Mouse (Mus musculus) brain, embryonic 18.5 days (tissue): Measurements from ENCODE around the gene Mybphl.

ENCODE experiments used
- DNase-seq: peaks from one replicate; pipeline ENCODE4 v3.0.0-alpha.2; 2012; ENCODE audit warnings: low read depth, low spot score

Gene Mybphl

DNA sequence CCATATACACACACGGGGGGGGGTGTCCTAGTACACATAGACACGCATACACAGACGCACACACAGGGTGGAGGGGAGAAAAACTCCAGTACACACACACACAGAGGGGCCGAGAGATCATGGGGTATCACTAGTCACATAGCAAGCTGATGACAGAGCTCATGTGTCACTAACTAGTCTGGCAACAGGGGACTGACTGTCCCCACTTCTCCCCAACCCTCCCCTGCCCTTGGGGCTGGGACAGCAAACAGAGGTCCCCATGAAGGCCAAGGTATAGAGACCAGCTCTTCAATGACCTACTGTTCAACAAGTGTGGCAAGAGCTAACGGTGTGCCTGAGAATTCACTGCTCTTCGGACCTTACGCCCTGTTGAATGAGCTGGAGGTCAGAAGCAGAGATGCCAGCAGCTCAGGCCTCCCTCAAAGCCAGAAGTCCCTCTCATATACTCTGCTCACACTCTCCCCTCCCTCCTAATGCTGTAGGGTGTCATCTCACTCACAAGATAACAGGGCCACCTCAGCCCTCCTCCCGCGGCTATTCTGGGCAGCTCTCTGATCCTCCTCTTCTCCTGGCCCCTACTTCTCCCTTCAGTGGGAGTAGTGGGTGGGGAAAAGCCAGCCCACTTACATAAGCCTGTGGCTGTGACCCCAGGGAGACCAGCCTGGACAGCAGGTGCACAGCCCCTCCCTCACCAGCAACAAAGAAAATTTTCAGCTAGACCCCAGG is at the start of gene Mybphl:
TSS of gene Mybphl (plus strand) at position 642 of the 726 bp plus-strand sequence.
- no peak for DNase-seq

DNA sequence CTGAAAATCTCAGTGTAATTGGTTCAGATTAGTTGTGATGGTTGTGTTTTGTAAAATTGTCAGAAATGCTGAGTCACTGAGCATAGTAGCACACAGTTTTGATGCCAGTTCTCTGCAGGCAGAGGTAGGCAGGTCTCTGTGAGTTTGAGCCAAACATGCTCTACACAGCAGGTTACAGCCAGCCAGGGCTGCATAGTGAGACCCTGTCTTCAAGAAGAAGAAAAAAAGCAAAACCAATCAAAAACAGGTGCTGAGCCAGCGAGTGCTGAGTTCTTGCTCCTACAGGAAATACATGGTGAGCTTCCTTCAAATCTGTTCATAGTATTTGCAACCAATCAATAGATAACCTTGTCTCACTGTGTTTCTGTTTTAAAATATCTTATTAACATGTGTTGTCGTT is 46.2 kb upstream of the Mybphl start:
- no peak for DNase-seq

DNA sequence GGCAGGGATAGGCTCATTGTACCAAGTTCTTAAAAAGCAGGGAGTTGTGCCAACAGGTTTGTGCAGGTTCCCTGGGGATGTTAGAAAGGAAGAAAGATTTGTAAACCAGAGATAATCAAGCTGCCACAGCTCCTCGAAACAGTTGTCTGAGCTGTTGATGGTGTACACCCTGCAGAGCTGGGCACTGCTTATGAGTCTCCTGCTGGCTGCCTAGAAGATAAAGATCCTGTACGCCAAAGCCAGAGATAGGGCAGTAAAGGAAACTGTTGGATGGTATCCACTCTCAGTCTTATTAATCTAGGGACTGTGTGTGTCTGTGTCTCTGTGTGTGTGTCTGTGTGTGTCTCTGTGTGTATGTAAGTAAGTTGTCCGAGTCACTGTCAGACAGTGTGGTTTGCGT is 43.0 kb upstream of the Mybphl start:
- no peak for DNase-seq

DNA sequence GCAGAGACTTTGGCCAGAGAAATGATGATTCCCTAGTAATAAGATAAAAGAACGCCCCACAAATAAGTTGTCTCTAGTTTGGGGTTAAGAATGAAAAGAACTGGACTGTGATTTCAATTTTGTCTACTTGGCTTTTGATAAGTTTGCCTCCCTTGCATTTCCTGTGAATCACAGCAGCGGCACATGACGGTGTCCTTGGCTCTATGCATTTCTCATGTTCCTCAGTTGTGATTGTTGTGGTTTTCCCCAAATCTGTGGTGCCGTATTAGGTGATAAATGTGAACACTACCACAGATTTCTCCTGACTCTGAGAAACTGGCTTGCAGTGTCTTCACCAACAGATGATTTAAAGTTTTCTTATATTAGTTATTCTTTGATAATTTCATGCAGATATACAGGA is 42.6 kb upstream of the Mybphl start:
- no peak for DNase-seq

DNA sequence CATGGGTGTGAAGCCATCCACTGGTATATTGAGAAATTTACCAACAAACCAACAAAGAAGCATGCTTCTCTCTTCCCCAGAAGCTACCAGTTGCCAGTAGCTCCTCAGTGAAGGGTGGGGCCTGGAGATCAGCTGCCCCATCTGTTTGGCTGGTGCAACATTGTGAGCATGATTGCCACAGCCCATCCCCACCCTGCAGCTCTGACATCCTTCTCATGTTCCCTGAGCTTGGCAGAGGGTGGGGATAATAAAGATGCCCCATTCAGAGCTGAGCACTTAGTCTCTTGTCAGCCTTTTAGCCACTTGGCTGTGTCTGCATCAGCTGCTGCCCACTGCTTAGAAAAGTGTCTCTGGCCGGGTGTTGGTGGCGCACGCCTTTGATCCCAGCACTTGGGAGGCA is 41.7 kb upstream of the Mybphl start:
- no peak for DNase-seq

DNA sequence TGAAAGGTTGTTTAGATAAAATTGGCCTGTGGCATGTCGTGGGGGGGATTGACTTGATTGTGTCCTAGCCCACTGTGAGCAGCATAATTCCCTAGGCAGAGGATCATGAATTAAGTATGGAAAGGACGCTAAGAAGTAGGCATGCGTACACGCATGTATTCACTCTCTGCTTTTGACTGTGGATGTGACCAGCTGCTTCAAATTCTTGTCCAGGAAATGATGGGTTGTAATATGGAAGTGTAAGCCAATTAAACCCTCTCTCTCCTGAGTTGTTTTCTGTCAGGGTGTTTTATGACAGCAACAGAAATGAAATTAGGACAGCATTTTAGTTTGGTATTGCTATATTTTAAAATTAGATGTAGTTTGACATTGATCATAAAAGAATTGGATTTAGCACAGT is 39.9 kb upstream of the Mybphl start:
- DNase-seq = peak; percentile 24

DNA sequence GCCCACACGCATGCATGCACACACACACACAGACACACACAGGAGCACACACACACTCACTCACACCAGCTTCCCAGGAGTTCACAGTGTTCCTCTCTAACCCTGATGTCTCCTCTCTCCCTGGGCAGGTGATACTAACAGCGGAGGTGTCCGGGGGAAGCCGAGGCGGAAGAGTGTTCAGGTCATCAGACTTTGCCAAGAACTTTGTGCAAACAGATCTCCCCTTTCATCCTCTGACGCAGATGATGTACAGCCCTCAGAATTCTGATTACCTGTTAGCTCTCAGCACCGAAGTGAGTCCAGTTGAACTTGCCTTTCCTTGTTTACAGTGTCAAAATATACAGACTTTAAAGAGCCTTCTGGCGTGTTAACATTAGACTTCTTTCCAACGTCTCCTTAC is 39.2 kb upstream of the Mybphl start:
- no peak for DNase-seq

DNA sequence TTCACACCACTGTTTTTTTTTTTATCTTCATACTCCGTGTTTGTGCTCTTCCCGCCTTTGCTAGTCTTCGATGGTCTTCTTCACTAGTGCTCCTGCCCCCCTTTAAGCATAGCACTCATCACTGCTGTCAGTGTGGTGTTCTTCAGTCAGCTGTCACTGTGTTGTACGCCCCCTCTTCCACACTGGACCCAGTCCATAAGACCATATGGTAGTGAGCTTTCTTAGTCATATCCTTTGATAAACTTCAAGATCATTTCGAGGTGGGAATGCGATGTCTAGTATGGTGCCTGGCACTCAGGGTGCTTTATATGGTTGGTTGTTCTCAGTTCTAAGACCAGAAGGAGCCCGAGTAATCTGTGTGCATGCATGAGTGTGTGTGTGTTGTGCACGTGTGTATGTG is 37.4 kb upstream of the Mybphl start:
- DNase-seq = peak; percentile 36

DNA sequence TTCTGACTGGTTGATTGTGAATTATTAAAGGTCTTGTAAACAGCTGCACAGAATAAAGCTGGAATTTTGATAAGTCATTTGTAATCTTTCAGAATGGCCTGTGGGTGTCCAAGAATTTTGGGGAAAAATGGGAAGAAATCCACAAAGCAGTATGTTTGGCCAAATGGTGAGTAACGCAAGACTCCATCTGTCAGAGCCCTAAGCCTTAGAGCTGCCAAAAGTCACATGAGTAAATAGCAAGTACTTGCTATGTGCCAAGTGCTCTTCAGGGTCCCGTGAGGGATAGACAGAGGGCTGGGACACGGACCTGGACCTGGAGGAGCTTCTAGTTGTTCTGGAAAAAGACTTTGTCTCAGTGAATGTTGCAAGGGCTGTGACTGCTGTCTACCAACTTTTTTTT is 36.8 kb upstream of the Mybphl start:
- no peak for DNase-seq

DNA sequence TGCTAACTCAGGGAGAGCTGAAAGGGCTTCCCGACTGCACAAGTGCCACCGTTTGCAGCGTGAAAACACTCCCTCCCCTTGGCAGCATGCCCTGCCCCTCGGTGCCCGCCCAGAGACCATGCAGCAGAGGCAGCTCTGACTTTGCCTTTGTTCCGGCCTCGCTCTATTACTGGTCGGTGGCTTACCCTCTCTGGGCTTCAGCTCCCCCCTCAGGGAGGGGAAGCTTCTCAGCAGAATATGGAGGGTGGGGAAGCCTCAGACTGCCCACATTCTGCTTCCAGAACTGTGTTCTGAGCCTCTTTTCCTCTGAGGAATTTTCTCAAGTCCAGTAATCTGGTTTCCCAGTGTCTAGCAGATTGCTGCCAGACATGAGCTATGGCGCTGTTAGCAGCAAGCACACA is 36.3 kb upstream of the Mybphl start:
- DNase-seq = peak; percentile 28

DNA sequence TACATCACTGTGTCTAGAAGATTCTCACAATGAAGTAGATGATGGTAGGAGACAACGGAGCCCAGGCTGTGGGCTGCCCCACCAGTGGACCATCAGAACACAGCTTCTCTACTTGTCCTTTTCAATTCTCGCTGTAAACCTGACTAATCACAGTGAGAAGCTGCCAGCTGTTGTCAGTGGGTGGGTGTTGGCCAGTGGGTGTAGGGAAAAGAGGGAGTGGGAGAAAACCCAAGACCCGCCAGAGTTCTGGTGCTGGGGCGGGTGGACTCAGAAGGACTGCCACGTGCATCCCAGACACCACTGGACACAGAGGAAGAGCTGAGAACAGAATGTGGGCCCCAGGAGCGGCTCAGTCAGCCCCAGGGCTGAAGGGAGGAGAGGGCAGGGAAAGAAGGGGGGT is 33.9 kb upstream of the Mybphl start:
- no peak for DNase-seq

DNA sequence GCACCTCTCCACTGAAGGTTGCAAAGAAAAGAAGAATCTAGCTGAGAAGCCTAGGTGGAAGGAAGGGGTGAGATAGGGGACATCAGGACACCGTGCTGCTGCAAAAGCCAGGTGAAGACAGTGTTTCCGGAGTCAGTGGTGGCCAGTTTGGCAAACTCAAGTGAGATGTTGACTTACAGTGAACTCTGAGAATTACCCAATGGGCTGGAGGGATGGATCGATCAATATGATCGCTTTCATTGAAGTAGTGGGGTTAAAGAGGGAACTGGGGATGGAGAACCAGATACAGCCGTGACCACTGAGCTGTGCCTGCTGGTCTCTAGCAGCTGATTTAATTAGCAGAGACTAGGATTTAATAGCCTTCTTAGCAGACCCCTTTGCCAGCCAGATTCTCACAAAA is 27.8 kb upstream of the Mybphl start:
- DNase-seq = no peak

DNA sequence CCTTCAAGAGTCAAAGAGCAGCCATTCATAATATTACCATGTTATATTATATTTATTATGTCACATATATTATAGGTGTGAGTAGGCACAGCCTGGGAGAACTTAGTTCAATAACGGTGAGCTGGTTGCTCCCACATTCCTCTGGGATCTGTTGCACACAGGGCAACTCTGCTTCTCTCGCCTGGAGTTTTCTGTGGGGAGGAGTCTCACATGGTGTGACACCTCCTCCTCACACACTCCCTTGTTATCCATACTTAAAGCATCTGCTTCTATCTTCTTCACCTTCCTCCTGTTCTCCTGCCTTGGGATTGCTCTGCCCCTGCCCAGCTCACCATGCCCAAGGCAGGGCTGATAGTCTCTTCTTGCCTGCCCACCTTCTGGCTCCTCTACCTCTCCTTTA is 23.7 kb upstream of the Mybphl start:
- no peak for DNase-seq

DNA sequence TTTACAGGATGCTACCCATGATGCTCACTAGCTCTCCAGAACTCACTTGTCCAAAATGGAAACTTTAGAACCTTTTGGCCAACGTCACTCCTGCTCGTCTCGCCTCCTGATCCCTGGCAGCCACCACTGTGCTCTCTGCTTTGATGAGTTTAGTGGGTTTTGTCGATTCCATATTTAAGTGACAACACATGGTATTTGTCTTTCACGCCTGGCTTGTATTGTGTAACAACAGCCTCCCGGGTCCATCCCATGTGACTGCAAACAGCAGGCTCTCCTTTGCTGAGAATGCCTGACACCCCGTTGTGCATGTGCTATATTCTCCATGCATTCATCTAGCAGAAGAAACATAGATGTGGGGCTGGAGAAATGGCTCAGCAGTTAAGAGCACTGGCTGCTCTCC is 22.5 kb upstream of the Mybphl start:
- DNase-seq = no peak

DNA sequence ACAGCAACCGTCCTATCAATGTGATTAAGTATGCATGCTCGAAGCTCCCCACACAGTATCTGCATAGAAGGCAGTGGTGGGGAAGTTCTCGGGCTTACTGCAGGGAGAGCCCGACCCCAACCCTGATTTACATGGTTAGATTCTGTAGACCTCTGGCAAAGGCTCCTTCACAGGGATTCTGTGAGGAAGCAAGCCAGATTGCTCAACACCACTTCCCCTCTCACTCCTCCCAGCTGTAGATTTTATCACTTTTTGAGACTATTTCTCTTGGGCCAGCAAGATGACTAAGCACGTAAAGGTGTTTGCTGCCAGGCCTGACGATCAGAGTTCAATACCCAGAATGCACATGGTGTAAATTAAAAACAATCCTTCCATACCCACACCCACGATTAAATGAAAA is 18.9 kb upstream of the Mybphl start:
- DNase-seq = no peak

DNA sequence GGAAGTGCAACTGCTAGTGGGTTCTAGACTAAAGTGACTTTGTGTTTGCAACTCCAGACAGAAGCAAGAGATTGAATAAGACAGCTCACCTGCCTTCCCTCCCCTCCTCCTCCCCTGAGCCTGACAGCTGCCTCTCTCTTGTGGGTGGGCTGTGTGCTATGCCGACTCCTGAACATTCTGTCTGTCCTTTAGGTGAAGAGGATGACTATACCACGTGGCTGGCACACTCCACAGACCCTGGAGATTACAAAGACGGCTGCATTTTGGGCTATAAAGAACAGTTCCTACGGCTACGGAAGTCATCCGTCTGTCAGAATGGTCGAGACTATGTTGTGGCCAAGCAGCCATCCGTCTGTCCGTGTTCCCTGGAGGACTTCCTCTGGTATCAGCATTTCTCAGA is 16.3 kb upstream of the Mybphl start:
- no peak for DNase-seq

DNA sequence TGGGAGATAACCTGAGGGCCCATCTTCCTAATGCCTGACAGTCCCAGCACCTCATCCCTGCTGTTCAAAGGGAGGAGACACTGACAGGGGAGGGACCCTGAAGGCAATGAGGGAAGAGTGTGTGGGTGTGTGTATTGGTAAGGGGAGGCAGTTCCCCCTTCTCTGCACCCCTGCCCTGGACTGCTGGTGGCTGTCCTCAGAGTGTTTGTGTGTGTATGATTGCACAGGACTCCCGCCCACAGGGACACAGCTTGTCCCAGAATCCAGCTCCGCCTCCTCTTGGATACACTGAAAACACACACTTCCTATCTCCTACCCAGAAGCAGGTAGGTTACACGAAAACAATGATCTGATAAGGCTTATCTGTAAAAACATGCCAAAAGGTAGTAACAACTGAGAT is 9.5 kb upstream of the Mybphl start:
- DNase-seq = no peak

DNA sequence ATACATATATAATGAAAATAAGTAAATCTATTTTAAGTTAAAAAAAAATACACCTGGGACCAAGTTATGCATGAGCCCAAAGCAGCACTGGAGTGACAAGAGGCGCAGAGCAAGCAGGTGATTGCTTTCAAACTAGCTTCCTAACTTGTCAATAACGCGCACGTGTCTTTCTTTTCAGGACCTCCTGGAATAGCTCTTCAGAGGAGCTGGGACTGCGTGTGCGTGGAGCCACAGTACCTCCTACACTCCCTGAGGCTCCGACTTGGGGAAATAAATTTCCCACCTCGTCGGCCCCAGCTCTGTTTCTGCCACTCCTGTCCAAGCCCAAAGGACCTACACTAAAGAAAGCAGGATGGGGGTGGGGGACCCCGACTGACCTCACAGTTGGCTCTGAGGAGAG is 7.7 kb upstream of the Mybphl start:
- no peak for DNase-seq

DNA sequence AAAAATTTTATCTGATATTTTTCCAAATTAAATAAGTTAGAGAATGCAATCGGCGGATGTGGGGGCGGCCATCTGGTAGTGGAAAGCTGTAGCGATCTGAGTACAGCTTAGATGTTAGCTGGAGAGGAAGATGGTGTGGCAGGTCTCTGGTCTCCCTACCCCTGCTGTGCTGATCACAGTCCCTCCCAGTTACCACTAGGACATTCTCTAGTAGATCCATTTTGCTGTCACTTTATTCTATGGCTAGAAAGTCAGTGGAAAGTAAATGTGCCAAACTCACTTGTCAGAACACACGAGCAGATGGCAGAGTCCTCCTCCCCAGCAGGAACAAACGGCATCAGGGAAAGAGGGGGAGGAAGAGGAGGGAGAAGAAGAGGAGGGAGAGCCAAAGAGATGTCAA is 6.3 kb upstream of the Mybphl start:
- DNase-seq = peak; percentile 39

DNA sequence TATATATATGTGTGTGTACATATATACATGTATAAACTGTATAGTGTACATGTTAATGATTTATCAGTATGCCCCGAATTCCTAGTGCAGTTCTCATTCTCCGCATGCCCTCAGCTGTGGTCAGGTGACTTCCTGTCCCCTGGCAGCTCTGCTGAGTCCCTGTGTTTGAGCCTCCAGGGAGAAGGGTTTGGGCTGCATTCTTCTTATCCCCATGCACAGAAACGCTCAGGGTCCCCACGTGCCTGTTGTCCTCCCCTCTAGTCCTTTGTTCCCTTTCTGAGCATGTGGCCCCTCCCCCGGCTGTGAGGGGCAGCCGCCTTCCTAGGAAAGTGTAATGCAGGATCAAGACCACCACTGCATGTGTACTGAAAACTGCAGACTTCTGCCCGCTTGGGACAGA is 3.8 kb upstream of the Mybphl start:
- no peak for DNase-seq

DNA sequence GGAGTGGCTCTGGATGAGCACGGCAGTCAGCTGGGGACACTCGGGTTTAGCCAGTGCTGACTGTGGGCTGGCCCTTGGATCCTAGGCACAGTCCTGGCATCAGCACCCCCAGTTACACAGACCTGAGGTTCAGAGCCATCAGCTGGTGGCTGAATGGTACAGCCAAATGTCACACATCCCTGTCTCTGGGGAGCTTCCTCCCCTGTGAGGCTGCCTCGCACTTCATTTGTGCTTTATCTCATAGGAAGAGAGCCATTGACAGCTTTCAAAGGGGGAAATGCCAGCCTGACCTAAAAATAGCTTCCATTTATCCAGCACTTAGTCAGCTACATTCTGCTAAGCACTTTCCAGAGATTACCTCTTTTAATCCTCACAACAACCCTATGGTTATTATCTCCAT is 1.1 kb upstream of the Mybphl start:
- DNase-seq = no peak

DNA sequence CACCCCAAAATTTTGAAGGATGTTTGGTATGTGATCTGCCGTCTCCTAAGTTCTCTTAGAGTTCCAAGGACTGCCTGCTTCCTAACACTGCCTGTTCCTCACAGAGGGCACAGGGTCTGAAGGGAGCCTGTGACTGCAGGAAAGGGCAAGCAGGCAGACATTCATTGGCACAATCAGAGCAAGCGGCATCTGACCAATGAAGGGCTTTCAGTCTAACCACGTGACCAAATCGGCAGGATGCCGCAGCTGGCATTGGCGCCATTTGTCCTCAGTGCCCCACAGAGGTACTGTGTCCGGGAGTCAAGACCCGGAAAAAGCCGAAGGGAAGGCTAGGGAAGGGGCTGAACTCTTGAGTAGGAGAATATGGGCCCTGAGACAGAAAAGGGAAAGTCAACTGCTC is 2.5 kb downstream of the Mybphl start:
- no peak for DNase-seq

DNA sequence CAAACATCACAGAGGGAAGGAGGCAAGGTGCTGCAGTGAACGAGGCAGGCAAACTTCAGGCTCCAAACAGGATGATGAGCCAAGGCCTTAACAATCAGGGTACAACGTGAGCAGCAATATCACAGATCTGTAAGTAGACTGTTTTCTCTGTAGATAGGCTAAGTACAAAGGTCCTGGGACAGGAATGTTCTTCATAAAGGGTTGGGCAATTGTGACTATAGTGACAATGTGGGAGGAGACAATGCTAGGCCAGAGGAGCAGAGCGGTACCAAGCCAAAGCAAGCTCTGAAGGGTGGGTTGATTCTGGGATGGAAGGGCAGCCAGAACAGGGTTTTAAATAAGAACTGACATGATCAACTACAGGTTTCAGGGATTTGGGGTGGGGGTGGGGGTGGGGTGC is 3.1 kb downstream of the Mybphl start:
- DNase-seq = no peak

DNA sequence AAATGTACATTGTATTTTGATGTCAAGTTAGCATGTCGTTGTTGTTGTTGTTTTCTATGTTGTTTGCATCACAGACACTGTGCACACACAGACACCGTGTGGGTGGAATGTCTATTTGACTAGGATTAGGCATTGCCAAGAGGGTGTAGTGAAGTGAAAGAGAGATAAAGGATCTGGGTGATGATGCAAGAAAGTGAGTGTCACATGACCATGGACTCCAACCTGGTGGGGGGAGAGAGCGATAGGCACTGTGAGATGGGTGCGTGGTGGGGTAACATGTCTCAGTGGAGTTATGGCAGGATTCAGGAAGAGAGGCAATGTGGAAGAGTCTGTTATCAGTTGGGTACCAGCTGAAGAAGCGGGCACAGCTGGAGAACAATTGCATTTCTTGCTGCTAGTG is 4.0 kb downstream of the Mybphl start:
- no peak for DNase-seq
